Mouse (Mus musculus): ENCODE measurements around the gene 6430571L13Rik.

6430571L13Rik gene

GRCm38 (mm10) chr9:107340911-107341645 is 676 bp downstream of the 6430571L13Rik start:
- DNase-seq (ENCODE audit: low spot score): no peak

- no peak for DNase-seq (ENCODE audit: low spot score)
Measured at GRCm38 (mm10) chr9:107342201-107342709, 1.9 kb downstream of the 6430571L13Rik start.

- DNase-seq (ENCODE audit: low spot score): peak; percentile 85
Measured at GRCm38 (mm10) chr9:107343146-107343943, 2.9 kb downstream of the 6430571L13Rik start.

GRCm38 (mm10) chr9:107344027-107344426 is 3.6 kb downstream of the 6430571L13Rik start:
- peak; percentile 73 for DNase-seq (ENCODE audit: low spot score)

- no peak for DNase-seq (ENCODE audit: low spot score)
Measured at GRCm38 (mm10) chr9:107346081-107346480, 5.7 kb downstream of the 6430571L13Rik start.

- no peak for DNase-seq (ENCODE audit: low spot score)
Measured at GRCm38 (mm10) chr9:107347586-107348183, 7.3 kb downstream of the 6430571L13Rik start.

GRCm38 (mm10) chr9:107349321-107349720 is 8.9 kb downstream of the 6430571L13Rik start:
- no peak for DNase-seq (ENCODE audit: low spot score)

GRCm38 (mm10) chr9:107354826-107355225 is 14.4 kb downstream of the 6430571L13Rik start:
- DNase-seq (ENCODE audit: low spot score): no peak

GRCm38 (mm10) chr9:107355870-107356765 is 15.7 kb downstream of the 6430571L13Rik start:
- peak; percentile 69 for DNase-seq (ENCODE audit: low spot score)

- peak; percentile 80 for DNase-seq (ENCODE audit: low spot score)
Measured at GRCm38 (mm10) chr9:107357651-107358050, 17.2 kb downstream of the 6430571L13Rik start.

GRCm38 (mm10) chr9:107360989-107361388 is 20.6 kb downstream of the 6430571L13Rik start:
- no peak for DNase-seq (ENCODE audit: low spot score)

- peak; percentile 75 for DNase-seq (ENCODE audit: low spot score)
Measured at GRCm38 (mm10) chr9:107366644-107367043, 26.2 kb downstream of the 6430571L13Rik start.

- DNase-seq (ENCODE audit: low spot score): no peak
Measured at GRCm38 (mm10) chr9:107368302-107368701, 27.9 kb downstream of the 6430571L13Rik start.

- no peak for DNase-seq (ENCODE audit: low spot score)
Measured at GRCm38 (mm10) chr9:107369270-107370105, 29.1 kb downstream of the 6430571L13Rik start.

- DNase-seq (ENCODE audit: low spot score): no peak
Measured at GRCm38 (mm10) chr9:107370106-107370463, 29.7 kb downstream of the 6430571L13Rik start.

GRCm38 (mm10) chr9:107372441-107372840 is 32.0 kb downstream of the 6430571L13Rik start:
- no peak for DNase-seq (ENCODE audit: low spot score)

- DNase-seq (ENCODE audit: low spot score): no peak
Measured at GRCm38 (mm10) chr9:107374623-107375022, 34.2 kb downstream of the 6430571L13Rik start.

GRCm38 (mm10) chr9:107375451-107375850 is 35.0 kb downstream of the 6430571L13Rik start:
- DNase-seq (ENCODE audit: low spot score): no peak

GRCm38 (mm10) chr9:107377961-107378512 is 37.6 kb downstream of the 6430571L13Rik start:
- DNase-seq (ENCODE audit: low spot score): no peak

GRCm38 (mm10) chr9:107381723-107382122 is 41.3 kb downstream of the 6430571L13Rik start:
- peak; percentile 25 for DNase-seq (ENCODE audit: low spot score)
